Mouse (Mus musculus) embryonic facial prominence, embryonic 13.5 days (tissue): Measurements from ENCODE around the gene Dnajb3. TPM values are rescaled to one million over a fixed set of nuclear protein-coding genes. Genes with fewer than 3 reads are reported as not detected.
"Not testable (repeated sequence)": the region's sequence is repeated elsewhere in the genome, so short reads cannot be mapped to it uniquely, and the experiment has no call there.

ENCODE experiments used
- ATAC-seq: fragments of 200-750 bp; cut with Nextera tagmentation; 2 replicates; pipeline ENCODE4 v1.8.0; 2017; ENCODE audit warnings: low read depth; ENCODE audit not compliant: insufficient number of reproducible peaks, insufficient read depth, low FRiP score, low TSS enrichment
- H3K27ac ChIP-seq: fragments of 300-500 bp; sonication (generic); 2 replicates; pipeline ENCODE4 v1.5.1; 2015; ENCODE audit warnings: moderate library complexity, mild to moderate bottlenecking, inconsistent platforms
- H3K27me3 ChIP-seq: fragments of 300-500 bp; sonication (generic); 2 replicates; pipeline ENCODE4 v1.6.1; 2015; ENCODE audit warnings: mild to moderate bottlenecking, inconsistent platforms
- H3K36me3 ChIP-seq: fragments of 300-500 bp; sonication (generic); 2 replicates; pipeline ENCODE4 v1.6.1; 2015; ENCODE audit warnings: mild to moderate bottlenecking, inconsistent platforms
- H3K4me1 ChIP-seq: fragments of 300-500 bp; sonication (generic); 2 replicates; pipeline ENCODE4 v1.6.1; 2015; ENCODE audit warnings: inconsistent platforms
- H3K4me2 ChIP-seq: fragments of 300-500 bp; sonication (generic); 2 replicates; pipeline ENCODE4 v1.6.1; 2015; ENCODE audit warnings: moderate library complexity, mild to moderate bottlenecking, inconsistent platforms
- H3K4me3 ChIP-seq: fragments of 300-500 bp; sonication (generic); 2 replicates; pipeline ENCODE4 v1.5.1; 2015; ENCODE audit warnings: mild to moderate bottlenecking, inconsistent platforms
- H3K9ac ChIP-seq: fragments of 300-500 bp; sonication (generic); 2 replicates; pipeline ENCODE4 v1.6.1; 2015; ENCODE audit warnings: mild to moderate bottlenecking, inconsistent platforms
- H3K9me3 ChIP-seq: fragments of 300-500 bp; sonication (generic); 2 replicates; pipeline ENCODE4 v1.6.1; 2016; ENCODE audit warnings: inconsistent platforms
- WGBS: fragments of 180-500 bp; shearing (Covaris S2); methylation state at CpG from one replicate; pipeline ENCODE4 v1.1.7; 2015; ENCODE audit warnings: mixed read lengths; 5-methylcytosine and 5-hydroxymethylcytosine counted together
- polyA plus RNA-seq: library from polyadenylated mRNA; unstranded; fragments of >200 nt; fragmentation: Nextera tagmentation; extraction: Ambion mirVana; gene quantifications from 2 replicates; pipeline ENCODE4 v1.2.1, GENCODE M21; 2015

Dnajb3 gene
- polyA plus RNA-seq, 1 experiment from 2014 or later: 11.6 TPM

DNA sequence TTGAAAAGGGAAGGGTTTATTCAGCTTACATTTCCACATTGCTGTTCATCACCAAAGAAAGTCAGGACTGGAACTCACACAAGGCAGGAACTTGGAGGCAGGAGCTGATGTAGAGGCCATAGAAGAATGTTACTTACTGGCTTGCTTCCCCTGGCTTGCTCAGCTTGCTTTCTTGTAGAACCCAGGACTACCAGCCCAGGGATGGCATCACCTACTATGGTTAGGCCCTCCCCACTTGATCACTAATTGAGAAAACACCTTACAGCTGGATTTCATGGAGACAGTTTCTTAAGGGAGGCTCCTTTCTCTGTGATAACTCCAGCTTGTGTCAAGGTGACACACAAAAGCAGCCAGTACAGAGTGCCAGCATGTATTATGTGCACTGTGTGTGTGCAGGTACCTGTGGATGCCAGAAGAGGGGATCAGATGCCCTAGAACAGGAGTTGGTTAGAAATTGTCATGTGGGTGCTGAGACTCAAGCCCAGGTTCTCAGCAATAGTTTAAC, 17.5 kb upstream of the Dnajb3 start:
- ATAC-seq, H3K27me3 ChIP-seq, H3K4me3 ChIP-seq, H3K27ac ChIP-seq, H3K36me3 ChIP-seq, H3K4me1 ChIP-seq, H3K4me2 ChIP-seq, H3K9ac ChIP-seq: not testable (repeated sequence)
- H3K9me3 ChIP-seq: peaks cover 28% of the 10 kb centered on the region

DNA sequence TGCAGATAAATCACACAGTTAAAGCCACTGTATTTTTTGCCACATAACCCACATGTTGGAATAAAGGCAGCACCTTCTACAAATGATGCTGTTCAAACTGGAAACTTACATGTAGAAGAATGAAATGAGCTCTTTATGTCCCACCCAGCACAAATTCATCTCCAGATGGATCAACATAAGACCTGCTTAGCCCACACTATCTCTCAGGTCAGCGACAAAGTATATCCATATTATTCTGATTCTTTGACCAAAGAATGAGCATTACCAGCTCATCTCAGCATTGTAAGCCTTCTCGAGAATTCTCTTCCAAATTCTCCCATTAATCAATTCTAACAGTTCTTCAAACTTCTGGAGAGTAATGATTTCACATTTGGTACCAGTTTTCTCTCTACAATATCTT, 16.6 kb upstream of the Dnajb3 start:
- Histone ChIP-seq H3K4me1 (no peaks in the 10 kb centered on the region), H3K4me2 (no peak overlapping the region), H3K36me3 (no peaks in the 10 kb centered on the region), H3K27me3 (no peaks in the 10 kb centered on the region), H3K27ac (no peak overlapping the region), H3K9me3 (peaks cover 25% of the 10 kb centered on the region), H3K4me3 (no peak overlapping the region), H3K9ac (no peak overlapping the region)
- no peak for ATAC-seq
- 50% methylated on average over 2 of the region's 2 CpGs for WGBS

DNA sequence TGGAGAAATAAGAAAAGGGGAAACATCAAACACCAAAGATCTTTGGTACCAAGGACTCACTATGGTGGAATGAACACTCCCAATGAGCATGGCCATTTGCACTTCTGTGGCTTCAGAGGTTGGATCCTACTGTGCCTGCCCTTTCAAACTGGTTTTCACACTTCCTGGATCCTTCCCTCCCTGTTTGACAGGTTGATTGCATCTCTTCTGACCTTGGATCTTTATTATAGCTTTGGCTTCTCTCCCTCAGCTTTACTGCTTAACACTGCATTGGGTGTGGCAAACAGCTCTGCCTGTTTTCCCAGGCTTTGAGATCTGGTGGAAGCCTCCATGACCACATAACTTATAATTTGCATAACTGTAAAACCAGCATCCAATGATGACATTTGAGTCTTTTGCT, 14.8 kb upstream of the Dnajb3 start:
- Histone ChIP-seq H3K9me3 (peaks cover 23% of the 10 kb centered on the region), H3K27me3 (no peaks in the 10 kb centered on the region), H3K36me3 (no peaks in the 10 kb centered on the region), H3K9ac (no peak overlapping the region), H3K4me3 (no peak overlapping the region), H3K4me1 (no peaks in the 10 kb centered on the region), H3K4me2 (no peak overlapping the region), H3K27ac (no peak overlapping the region)
- ATAC-seq: no peak

DNA sequence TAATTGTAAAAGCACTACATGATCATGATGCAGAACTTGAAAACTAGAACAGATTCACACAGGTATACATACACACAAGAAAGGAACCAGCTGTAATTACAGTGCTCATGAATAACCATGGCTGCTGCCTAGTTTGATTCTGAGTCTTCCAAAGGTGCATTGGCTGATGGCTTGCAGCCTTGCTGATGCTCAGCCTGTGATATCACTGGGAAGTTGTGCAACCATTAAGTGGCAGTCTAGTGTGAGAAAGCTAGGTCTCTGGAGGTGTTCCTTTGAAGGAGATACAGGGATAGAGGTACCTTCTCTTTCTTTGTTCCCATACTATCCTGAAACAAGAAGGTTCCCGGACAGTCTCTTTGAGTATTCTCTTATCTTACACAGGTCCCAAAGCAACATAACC, 13.5 kb upstream of the Dnajb3 start:
- H3K36me3 ChIP-seq: no peaks in the 10 kb centered on the region
- no peak overlapping the region for H3K27ac ChIP-seq
- H3K27me3 ChIP-seq: no peaks in the 10 kb centered on the region
- peaks cover 32% of the 10 kb centered on the region for H3K9me3 ChIP-seq
- ATAC-seq: no peak
- H3K4me3 ChIP-seq: no peak overlapping the region
- no peaks in the 10 kb centered on the region for H3K4me1 ChIP-seq
- no peak overlapping the region for H3K9ac ChIP-seq
- no peak overlapping the region for H3K4me2 ChIP-seq
- 18% methylated on average over 1 of the region's 1 CpGs for WGBS

DNA sequence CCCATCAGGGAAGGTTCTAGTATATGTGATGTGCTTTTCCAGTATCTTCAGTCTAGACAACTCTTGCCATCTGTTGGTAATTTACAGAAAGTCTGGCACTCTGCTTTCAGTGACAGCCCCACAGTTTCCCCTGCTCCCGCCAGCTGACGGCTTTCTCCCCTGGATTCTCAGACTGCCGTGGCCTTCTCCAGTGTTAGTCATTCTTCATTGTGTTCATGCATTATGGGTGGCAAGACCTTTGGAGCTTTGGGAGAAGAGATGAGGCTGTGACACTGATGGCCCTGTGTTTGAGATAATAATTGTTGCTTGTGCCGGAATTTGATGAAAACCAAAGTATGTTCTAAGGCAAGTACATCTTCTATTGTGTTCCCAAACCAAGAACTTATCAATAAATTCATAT, 13.0 kb upstream of the Dnajb3 start:
- no peaks in the 10 kb centered on the region for H3K4me1 ChIP-seq
- WGBS: 45% methylated on average over 4 of the region's 4 CpGs
- no peak overlapping the region for H3K4me3 ChIP-seq
- no peaks in the 10 kb centered on the region for H3K27me3 ChIP-seq
- no peak for ATAC-seq
- no peaks in the 10 kb centered on the region for H3K36me3 ChIP-seq
- H3K9me3 ChIP-seq: peaks cover 37% of the 10 kb centered on the region
- H3K9ac ChIP-seq: no peak overlapping the region
- no peak overlapping the region for H3K4me2 ChIP-seq
- H3K27ac ChIP-seq: no peak overlapping the region

DNA sequence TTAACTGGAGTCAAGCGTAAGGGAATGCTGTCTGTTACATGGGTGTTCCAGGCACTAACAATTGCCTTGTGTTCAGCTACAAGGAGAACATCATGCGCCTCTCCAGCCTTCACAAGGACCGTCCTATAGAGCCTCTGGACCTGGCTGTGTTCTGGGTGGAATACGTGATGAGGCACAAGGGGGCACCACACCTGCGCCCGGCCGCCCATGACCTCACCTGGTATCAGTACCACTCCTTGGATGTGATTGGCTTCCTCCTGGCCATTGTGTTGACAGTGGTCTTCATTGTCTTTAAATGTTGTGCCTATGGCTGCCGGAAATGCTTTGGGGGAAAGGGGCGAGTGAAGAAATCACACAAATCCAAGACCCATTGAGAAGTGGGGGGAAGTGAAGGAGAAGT, 12.5 kb upstream of the Dnajb3 start:
- ATAC-seq: no peak
- no peaks in the 10 kb centered on the region for H3K4me1 ChIP-seq
- H3K4me2 ChIP-seq: no peak overlapping the region
- no peaks in the 10 kb centered on the region for H3K27me3 ChIP-seq
- no peak overlapping the region for H3K27ac ChIP-seq
- H3K36me3 ChIP-seq: no peaks in the 10 kb centered on the region
- H3K9ac ChIP-seq: no peak overlapping the region
- 71% methylated on average over 9 of the region's 9 CpGs for WGBS
- H3K4me3 ChIP-seq: no peak overlapping the region
- H3K9me3 ChIP-seq: peaks cover 42% of the 10 kb centered on the region

DNA sequence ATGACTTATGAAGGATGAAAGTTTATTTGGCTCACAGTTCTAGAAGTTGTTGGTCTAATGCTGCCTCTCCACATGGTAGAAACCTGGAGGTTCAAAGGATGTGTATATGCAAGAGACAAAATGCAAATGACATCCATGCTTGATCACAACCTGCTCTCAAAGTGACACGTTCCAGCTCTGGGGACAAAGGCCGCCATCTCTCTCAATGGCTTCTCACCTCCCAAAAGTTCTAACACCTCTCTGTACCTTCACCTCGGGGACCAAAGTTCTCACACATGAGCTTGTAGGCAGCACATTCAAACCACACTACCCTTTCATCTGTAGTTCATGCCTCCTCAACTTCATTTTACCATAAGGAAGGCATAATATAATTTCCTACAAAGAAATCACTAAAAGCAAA, 12.0 kb upstream of the Dnajb3 start:
- no peaks in the 10 kb centered on the region for H3K4me1 ChIP-seq
- no peaks in the 10 kb centered on the region for H3K27me3 ChIP-seq
- H3K4me3 ChIP-seq: no peak overlapping the region
- no peak overlapping the region for H3K9ac ChIP-seq
- no peaks in the 10 kb centered on the region for H3K36me3 ChIP-seq
- H3K9me3 ChIP-seq: peaks cover 47% of the 10 kb centered on the region
- 41% methylated on average over 3 of the region's 3 CpGs for WGBS
- no peak overlapping the region for H3K4me2 ChIP-seq
- no peak overlapping the region for H3K27ac ChIP-seq
- no peak for ATAC-seq

DNA sequence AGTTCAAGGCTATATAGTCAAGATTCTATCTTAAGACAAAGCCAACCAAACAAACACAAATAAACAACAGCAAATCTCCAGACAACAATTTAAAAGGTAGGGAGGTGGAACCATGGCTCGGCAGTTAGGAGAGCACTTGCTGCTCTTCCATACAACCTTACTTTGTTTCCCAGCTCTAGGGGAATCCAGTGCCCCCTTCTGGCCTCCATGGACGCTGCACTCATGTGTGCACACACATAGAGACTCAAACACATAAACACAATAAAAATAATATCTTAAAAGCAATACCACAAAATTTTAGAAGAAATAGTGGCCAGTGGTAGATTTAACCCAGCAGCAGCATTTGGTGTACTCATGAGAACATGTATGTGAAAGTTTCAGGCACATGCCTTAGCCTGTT, 11.6 kb upstream of the Dnajb3 start:
- 57% methylated on average over 2 of the region's 2 CpGs for WGBS

DNA sequence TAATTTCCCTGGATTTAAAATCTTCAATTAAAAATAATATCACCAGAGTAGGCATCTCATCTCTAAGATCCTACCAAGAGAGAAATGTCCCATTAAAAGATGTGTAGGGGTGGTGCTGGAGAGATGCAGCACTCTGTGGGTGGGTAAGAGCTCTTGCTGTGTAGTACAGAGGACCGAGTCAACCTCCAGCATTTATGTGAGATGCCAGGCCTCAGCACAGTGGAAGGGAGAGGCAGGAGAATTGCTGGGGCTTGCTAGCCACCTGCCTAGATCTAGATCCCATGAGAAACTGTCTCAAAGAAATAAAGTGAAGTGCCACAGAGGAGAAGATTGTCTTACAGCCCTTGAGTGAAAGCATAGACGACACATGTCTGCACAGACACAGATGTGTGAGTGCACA, 11.0 kb upstream of the Dnajb3 start:
- WGBS: 50% methylated on average over 2 of the region's 2 CpGs
- Histone ChIP-seq H3K4me1 (no peaks in the 10 kb centered on the region), H3K4me3 (no peak overlapping the region), H3K4me2 (no peak overlapping the region), H3K36me3 (no peaks in the 10 kb centered on the region), H3K9me3 (peaks cover 57% of the 10 kb centered on the region), H3K27ac (no peak overlapping the region), H3K9ac (no peak overlapping the region), H3K27me3 (no peaks in the 10 kb centered on the region)
- no peak for ATAC-seq

More for the DNA sequence above, 11.6 kb upstream of the Dnajb3 start:
- Histone ChIP-seq H3K27me3 (no peaks in the 10 kb centered on the region), H3K27ac (no peak overlapping the region), H3K4me1 (no peaks in the 10 kb centered on the region), H3K4me2 (no peak overlapping the region), H3K9ac (no peak overlapping the region), H3K9me3 (peaks cover 51% of the 10 kb centered on the region), H3K36me3 (no peaks in the 10 kb centered on the region), H3K4me3 (no peak overlapping the region)
- ATAC-seq: no peak

DNA sequence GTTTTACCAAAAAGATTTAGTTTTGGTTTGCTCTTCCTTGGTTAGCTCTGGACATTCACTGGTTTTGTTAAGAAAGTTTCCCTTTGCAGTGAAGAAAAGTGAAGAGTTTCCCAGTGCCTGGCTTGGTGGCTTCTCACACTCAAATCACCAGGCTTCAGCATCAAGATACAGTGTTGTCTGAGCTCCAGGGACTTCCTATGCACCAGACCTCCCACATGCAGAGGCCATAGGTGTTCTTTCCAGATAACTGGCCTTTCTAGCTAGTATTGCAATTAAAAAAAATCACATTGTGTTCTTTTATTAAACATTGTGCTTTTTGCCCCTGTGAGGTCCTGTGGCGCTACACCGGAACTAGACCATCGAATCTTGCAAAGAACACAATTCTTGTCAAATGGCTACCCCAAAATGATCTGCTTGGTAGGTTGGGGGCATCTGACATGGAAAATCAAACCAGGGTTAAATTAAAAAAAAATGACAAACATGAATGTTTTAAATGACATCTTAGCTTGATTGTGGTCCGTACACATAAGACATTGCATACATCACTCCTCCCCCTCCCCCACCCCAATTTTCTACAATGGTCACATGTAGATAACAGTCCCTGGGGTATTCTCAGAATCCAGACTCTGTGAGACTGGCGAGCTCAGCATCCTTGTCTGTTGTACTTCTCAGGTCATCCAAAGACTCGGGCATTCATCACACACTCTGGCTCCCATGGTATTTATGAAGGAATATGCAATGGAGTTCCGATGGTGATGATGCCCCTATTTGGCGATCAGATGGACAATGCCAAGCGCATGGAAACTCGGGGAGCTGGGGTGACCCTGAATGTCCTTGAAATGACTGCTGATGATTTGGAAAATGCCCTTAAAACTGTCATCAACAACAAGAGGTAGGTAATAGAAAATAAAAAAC, 10.1 kb upstream of the Dnajb3 start:
- H3K9me3 ChIP-seq: peaks cover 60% of the 10 kb centered on the region
- 70% methylated on average over 10 of the region's 10 CpGs for WGBS

DNA sequence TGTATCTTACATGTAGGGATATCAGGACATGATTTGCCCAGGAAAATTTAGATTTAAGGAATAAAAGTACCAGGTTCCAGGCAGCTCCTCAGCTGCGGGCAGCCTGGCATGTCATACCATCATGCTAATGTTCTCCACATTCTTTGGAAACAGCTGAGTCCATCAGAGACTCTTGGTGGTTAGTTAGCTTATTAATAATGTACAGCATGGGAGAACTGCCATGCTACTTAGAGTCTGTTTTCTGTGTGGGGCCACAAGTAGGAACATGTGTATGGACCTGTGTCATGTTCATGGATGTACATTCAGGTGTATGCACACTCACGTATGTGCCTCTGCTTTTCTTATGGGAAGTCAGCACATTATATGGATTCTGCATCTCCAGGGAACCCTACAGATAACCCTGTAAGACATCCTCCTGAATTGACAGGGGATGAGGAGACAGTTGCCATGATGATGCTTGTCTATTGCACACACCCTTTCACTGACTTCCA, 8.9 kb upstream of the Dnajb3 start:
- no peak for ATAC-seq
- 75% methylated on average over 2 of the region's 2 CpGs for WGBS
- H3K4me3 ChIP-seq: no peak overlapping the region
- no peaks in the 10 kb centered on the region for H3K27me3 ChIP-seq
- no peaks in the 10 kb centered on the region for H3K4me1 ChIP-seq
- H3K9ac ChIP-seq: no peak overlapping the region
- no peak overlapping the region for H3K4me2 ChIP-seq
- H3K36me3 ChIP-seq: no peaks in the 10 kb centered on the region
- H3K27ac ChIP-seq: no peak overlapping the region
- peaks cover 62% of the 10 kb centered on the region for H3K9me3 ChIP-seq

More for the DNA sequence above, 10.1 kb upstream of the Dnajb3 start:
- H3K4me1 ChIP-seq: no peaks in the 10 kb centered on the region
- H3K27me3 ChIP-seq: no peaks in the 10 kb centered on the region
- no peaks in the 10 kb centered on the region for H3K36me3 ChIP-seq
- no peak overlapping the region for H3K4me2 ChIP-seq
- no peak overlapping the region for H3K9ac ChIP-seq
- no peak overlapping the region for H3K4me3 ChIP-seq
- ATAC-seq: no peak
- H3K27ac ChIP-seq: no peak overlapping the region

DNA sequence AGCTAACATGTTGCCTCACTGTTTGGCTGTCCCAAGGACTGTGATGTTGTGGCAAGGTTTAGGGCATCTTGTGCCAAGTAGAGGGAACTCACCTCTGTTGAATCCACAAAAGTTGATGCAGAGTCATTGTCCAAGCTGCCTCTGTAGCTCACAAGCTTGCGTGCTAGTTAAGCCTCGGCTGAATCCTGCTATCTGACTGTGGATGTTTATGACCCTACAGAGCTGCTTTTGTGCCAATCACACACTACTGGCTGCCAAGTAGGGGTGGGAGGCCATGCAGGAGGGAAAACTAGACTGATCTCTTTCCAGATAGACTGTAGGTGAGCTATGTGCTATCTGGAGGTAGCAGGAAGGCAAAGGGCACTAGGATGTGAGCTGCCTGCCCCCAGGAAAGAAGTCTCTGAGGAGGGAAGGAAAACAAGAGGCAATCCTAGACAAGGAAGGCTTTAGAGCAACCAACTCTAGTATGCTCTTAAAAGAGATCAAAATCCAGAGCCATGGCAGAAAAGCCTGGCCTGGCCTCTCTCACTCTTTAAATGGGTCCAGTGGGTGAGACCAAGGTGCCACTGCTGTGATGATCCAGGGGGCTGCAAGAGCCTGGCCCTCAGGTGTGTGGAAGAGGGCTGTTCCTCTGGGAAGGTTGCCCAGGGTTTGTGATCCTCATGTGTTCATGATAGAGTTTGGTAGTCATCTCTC, 8.3 kb upstream of the Dnajb3 start:
- WGBS: 79% methylated on average over 2 of the region's 2 CpGs
- H3K27ac ChIP-seq: no peak overlapping the region
- peaks cover 62% of the 10 kb centered on the region for H3K9me3 ChIP-seq
- no peak overlapping the region for H3K9ac ChIP-seq
- no peaks in the 10 kb centered on the region for H3K36me3 ChIP-seq
- no peak overlapping the region for H3K4me2 ChIP-seq
- H3K4me1 ChIP-seq: no peaks in the 10 kb centered on the region
- no peak overlapping the region for H3K4me3 ChIP-seq
- no peaks in the 10 kb centered on the region for H3K27me3 ChIP-seq
- ATAC-seq: 0 out of 2 replicates have a peak, but pooled peaks have one; percentile 1
